Comparison of ENCODE assay signal across 8 mouse cellular contexts in genomic region chr13:33934743-33935142, GRCm38 (mm10). TPM values are rescaled to one million over a fixed set of nuclear protein-coding genes. Genes with fewer than 3 reads are reported as not detected.
DNase-seq lines count a peak whose midpoint lies in the region; ATAC-seq and TF ChIP-seq lines count a peak whose summit lies in the region.

No protein-coding gene starts in this region.

- ATAC-seq in liver, embryonic 15.5 days (ENCODE audit: insufficient read depth) = no peak
- ATAC-seq in inflammation-experienced regulatory T-cells, adult 6 months = no peak

- WGBS in liver, embryonic 15.5 days (ENCODE audit: insufficient replicate concordance) = 49% methylated on average over 6 of the region's 6 CpGs

- H3K9ac ChIP-seq in liver, embryonic 15.5 days = no peak overlapping the region

- peak overlapping the region; percentile 95 for H3K27ac ChIP-seq in gastrocnemius, adult 2 months
- H3K27ac ChIP-seq in liver, embryonic 15.5 days (replicated peaks) = no peak overlapping the region

- no peak for TF ChIP-seq CTCF in gastrocnemius, adult 2 months (IDR thresholded peaks at IDR 0.05)

- no peaks in the 10 kb centered on the region for H3K9me3 ChIP-seq in liver, embryonic 15.5 days (replicated peaks)

- H3K27me3 ChIP-seq in liver, embryonic 15.5 days = peaks cover 5% of the 10 kb centered on the region; the same call in 1 of the 2 replicates

- H3K4me3 ChIP-seq in gastrocnemius, adult 2 months = peak overlapping the region; percentile 90
- H3K4me3 ChIP-seq in liver, embryonic 15.5 days (replicated peaks) = peak overlapping the region; percentile 55; the same call in 1 of the 2 replicates

- intact Hi-C loops in gastrocnemius, adult 2 months (cut with DNase I) = no loop called here
- intact Hi-C loops in left cerebral cortex, postnatal 36 days (cut with DNase I) = no loop called here

- peaks cover 9% of the 10 kb centered on the region; the same call in 1 of the 2 replicates for H3K4me1 ChIP-seq in liver, embryonic 15.5 days (replicated peaks)

- H3K36me3 ChIP-seq in liver, embryonic 15.5 days (replicated peaks) = no peaks in the 10 kb centered on the region

- peak; percentile 45 for DNase-seq in gastrocnemius, adult 2 months
- no peak for DNase-seq in gastrocnemius, postnatal 4 days (ENCODE audit: low spot score in 2 of 2)
- peak; percentile 15 for DNase-seq in Muller cell, postnatal 12 days (ENCODE audit: inconsistent ontology term)
- DNase-seq in heart, adult 8-10 months (ENCODE audit: low spot score) = peak; percentile 30
- DNase-seq in left cerebral cortex, postnatal 36 days (ENCODE audit: low spot score in 2 of 2) = no peak
- DNase-seq in spleen, postnatal 14 days (ENCODE audit: low spot score in 2 of 2) = no peak

- peak overlapping the region; percentile 72 for H3K4me2 ChIP-seq in liver, embryonic 15.5 days

RNA-seq across cellular contexts. Expression of gene Serpinb6c, which starts 29.2 kb away (rescaled TPM):
- under 1 TPM; 0.59 to 0.61 TPM for total RNA-seq in gastrocnemius, adult 2 months (2021)
- total RNA-seq in gastrocnemius, postnatal 4 days (2021) = under 1 TPM; 0.26 to 0.42 TPM
- total RNA-seq in heart, adult 8-10 months (2022) = not detected
- polyA plus RNA-seq in liver, embryonic 15.5 days (2015; fragmentation: Nextera tagmentation; extraction: Ambion mirVana) = not detected in 2 replicates
- total RNA-seq in left cerebral cortex, postnatal 36 days (2021) = under 1 TPM; 0.47 to 0.68 TPM
- polyA plus RNA-seq in inflammation-experienced regulatory T-cells, adult 6 months (2017; shearing (Covaris generic)) = not detected

RNA-seq across cellular contexts. Expression of gene Nqo2, which starts 29.7 kb away (rescaled TPM):
- 10 to 100 TPM in 1 of 2 experiments, 1 to 10 TPM in 1; 10.0 to 18.4 TPM for total RNA-seq in gastrocnemius, adult 2 months (2021)
- total RNA-seq in gastrocnemius, postnatal 4 days (2021) = 10 to 100 TPM; 13.7 to 16.0 TPM
- 10 to 100 TPM; 34.4 to 45.1 (median 42.8) TPM for total RNA-seq in heart, adult 8-10 months (2022)
- 26.0 and 27.0 TPM in 2 replicates for polyA plus RNA-seq in liver, embryonic 15.5 days (2015; fragmentation: Nextera tagmentation; extraction: Ambion mirVana)
- 1 to 10 TPM; 5.7 to 8.4 TPM for total RNA-seq in left cerebral cortex, postnatal 36 days (2021)
- 10 to 100 TPM; 10.3 to 21.3 (median 10.4) TPM for polyA plus RNA-seq in inflammation-experienced regulatory T-cells, adult 6 months (2017; shearing (Covaris generic))

Comparison
In these comparisons a context has a peak if more than half of its experiments do, and no peak if none do; other contexts are left out.
1. DNase-seq: peak in gastrocnemius, adult 2 months (single experiment), Muller cell, postnatal 12 days (single experiment) and heart, adult 8-10 months (single experiment); none in gastrocnemius, postnatal 4 days (0 of 2), left cerebral cortex, postnatal 36 days (0 of 2) and spleen, postnatal 14 days (0 of 2).